Mouse (Mus musculus): ENCODE data around the gene Slc34a2. TPM values are rescaled to one million over a fixed set of nuclear protein-coding genes. Genes with fewer than 3 reads are reported as not detected.

Gene Slc34a2
- polyA plus RNA-seq, 1 experiment from 2014 or later: not detected

- Histone ChIP-seq H3K4me2 (ENCODE audit: low read length) (no peak overlapping the region), H3K4me3 (replicated peaks; ENCODE audit: low read length) (no peak overlapping the region), H3K9ac (replicated peaks; ENCODE audit: low read depth, low read length) (no peak overlapping the region), H3K27ac (ENCODE audit: low read length) (no peak overlapping the region), H3K4me1 (replicated peaks; ENCODE audit: control insufficient read depth, insufficient read depth, low read length) (no peaks in the 10 kb centered on the region), H3K36me3 (ENCODE audit: control insufficient read depth, insufficient read depth) (no peaks in the 10 kb centered on the region), H3K9me3 (ENCODE audit: control insufficient read depth, low read length) (no peaks in the 10 kb centered on the region), H3K27me3 (replicated peaks; ENCODE audit: control insufficient read depth, insufficient read depth, low read length) (no peaks in the 10 kb centered on the region)
- ATAC-seq: no peak
- 87% methylated on average over 13 of the region's 13 CpGs for WGBS
Measured at GRCm38 (mm10) chr5:53104177-53104855, 66.4 kb downstream of the Slc34a2 start.

DNA sequence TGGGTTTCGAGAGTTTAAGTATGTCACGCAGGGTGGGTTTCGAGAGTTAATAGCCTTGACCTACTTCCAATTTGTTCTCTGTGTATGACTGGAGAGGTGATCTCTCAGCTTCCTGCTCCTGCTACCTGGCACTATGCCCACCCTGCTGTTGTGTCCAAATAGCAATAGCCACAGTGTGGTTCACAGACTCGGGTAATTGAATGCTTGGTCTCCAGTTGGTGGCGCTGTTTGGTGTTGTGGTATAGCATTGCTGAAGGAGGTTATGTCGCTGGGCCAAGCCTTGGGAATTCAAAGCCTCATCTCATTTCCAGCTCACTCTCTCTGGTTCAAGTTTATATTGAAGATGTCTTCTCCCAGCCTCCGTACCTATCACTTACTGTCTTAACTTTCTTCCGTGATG is 67.8 kb downstream of the Slc34a2 start:
- H3K27me3 ChIP-seq (replicated peaks; ENCODE audit: control insufficient read depth, insufficient read depth, low read length): no peaks in the 10 kb centered on the region
- H3K4me2 ChIP-seq (ENCODE audit: low read length): no peak overlapping the region
- H3K9me3 ChIP-seq (ENCODE audit: control insufficient read depth, low read length): no peaks in the 10 kb centered on the region
- 66% methylated on average over 8 of the region's 8 CpGs for WGBS
- no peak for ATAC-seq
- no peak overlapping the region for H3K9ac ChIP-seq (replicated peaks; ENCODE audit: low read depth, low read length)
- H3K4me1 ChIP-seq (replicated peaks; ENCODE audit: control insufficient read depth, insufficient read depth, low read length): peaks cover 6% of the 10 kb centered on the region
- H3K36me3 ChIP-seq (ENCODE audit: control insufficient read depth, insufficient read depth): no peaks in the 10 kb centered on the region
- no peak overlapping the region for H3K4me3 ChIP-seq (replicated peaks; ENCODE audit: low read length)
- H3K27ac ChIP-seq (ENCODE audit: low read length): no peak overlapping the region

DNA sequence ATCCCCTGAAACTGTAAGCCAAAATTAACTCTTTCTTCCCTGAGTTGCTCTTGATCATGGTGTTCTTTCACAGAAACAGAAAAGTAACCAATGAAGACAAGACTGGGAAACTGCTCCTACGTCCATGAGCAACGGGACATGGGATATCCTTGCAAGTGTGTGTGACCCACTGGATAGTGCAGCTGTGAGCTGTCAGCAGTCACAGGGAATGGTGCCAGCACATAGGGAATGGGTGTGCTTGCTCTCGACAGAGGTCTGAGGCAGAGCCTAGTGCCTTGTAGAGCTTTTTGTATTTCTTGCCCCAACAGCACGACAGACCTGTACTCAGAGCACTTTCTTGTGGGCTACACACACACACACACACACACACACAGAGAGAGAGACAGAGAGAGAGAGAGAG is 68.2 kb downstream of the Slc34a2 start:
- H3K4me2 ChIP-seq (ENCODE audit: low read length): no peak overlapping the region
- H3K4me1 ChIP-seq (replicated peaks; ENCODE audit: control insufficient read depth, insufficient read depth, low read length): peaks cover 10% of the 10 kb centered on the region
- no peaks in the 10 kb centered on the region for H3K27me3 ChIP-seq (replicated peaks; ENCODE audit: control insufficient read depth, insufficient read depth, low read length)
- ATAC-seq: no peak
- H3K36me3 ChIP-seq (ENCODE audit: control insufficient read depth, insufficient read depth): no peaks in the 10 kb centered on the region
- no peak overlapping the region for H3K27ac ChIP-seq (ENCODE audit: low read length)
- 82% methylated on average over 4 of the region's 4 CpGs for WGBS
- H3K9me3 ChIP-seq (ENCODE audit: control insufficient read depth, low read length): no peaks in the 10 kb centered on the region
- H3K4me3 ChIP-seq (replicated peaks; ENCODE audit: low read length): no peak overlapping the region
- H3K9ac ChIP-seq (replicated peaks; ENCODE audit: low read depth, low read length): no peak overlapping the region

DNA sequence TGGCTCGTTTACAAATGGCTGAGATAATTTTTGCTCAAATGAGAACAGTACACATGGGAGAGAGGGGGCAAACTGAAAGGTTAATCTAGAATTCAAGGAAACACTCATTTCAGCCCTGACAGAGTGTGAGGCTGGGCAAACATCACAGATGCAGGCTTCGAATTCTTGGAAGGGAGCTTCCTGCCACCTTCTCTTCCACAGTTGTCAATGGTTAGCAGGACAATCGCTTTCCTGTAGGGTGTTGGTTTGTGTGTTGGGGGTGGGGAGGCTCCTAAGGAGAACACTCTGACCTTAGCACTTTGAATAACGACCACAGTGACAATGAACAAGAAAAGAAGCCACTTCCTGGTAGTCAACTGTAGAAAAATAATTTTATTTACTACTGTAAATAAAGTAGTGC is 68.8 kb downstream of the Slc34a2 start:
- Histone ChIP-seq H3K4me3 (replicated peaks; ENCODE audit: low read length) (no peak overlapping the region), H3K27me3 (replicated peaks; ENCODE audit: control insufficient read depth, insufficient read depth, low read length) (no peaks in the 10 kb centered on the region), H3K9ac (replicated peaks; ENCODE audit: low read depth, low read length) (no peak overlapping the region), H3K4me2 (ENCODE audit: low read length) (no peak overlapping the region), H3K36me3 (ENCODE audit: control insufficient read depth, insufficient read depth) (no peaks in the 10 kb centered on the region), H3K9me3 (ENCODE audit: control insufficient read depth, low read length) (no peaks in the 10 kb centered on the region), H3K27ac (ENCODE audit: low read length) (no peak overlapping the region), H3K4me1 (replicated peaks; ENCODE audit: control insufficient read depth, insufficient read depth, low read length) (peaks cover 12% of the 10 kb centered on the region)
- WGBS: 64% methylated on average over 4 of the region's 4 CpGs
- ATAC-seq: no peak

- Histone ChIP-seq H3K36me3 (ENCODE audit: control insufficient read depth, insufficient read depth) (peaks cover under 1% of the 10 kb centered on the region; the same call in 1 of the 2 replicates), H3K9me3 (ENCODE audit: control insufficient read depth, low read length) (peaks cover 2% of the 10 kb centered on the region), H3K27ac (ENCODE audit: low read length) (no peak overlapping the region), H3K27me3 (replicated peaks; ENCODE audit: control insufficient read depth, insufficient read depth, low read length) (no peaks in the 10 kb centered on the region), H3K4me2 (ENCODE audit: low read length) (no peak overlapping the region), H3K9ac (replicated peaks; ENCODE audit: low read depth, low read length) (no peak overlapping the region), H3K4me1 (replicated peaks; ENCODE audit: control insufficient read depth, insufficient read depth, low read length) (peaks cover 12% of the 10 kb centered on the region), H3K4me3 (replicated peaks; ENCODE audit: low read length) (no peak overlapping the region)
- no peak for ATAC-seq
- 84% methylated on average over 9 of the region's 9 CpGs for WGBS
Measured at GRCm38 (mm10) chr5:53108026-53108425, 70.1 kb downstream of the Slc34a2 start.

GRCm38 (mm10) chr5:53108668-53109067 is 70.8 kb downstream of the Slc34a2 start:
- Histone ChIP-seq H3K27me3 (replicated peaks; ENCODE audit: control insufficient read depth, insufficient read depth, low read length) (no peaks in the 10 kb centered on the region), H3K36me3 (ENCODE audit: control insufficient read depth, insufficient read depth) (peaks cover 4% of the 10 kb centered on the region; the same call in 1 of the 2 replicates), H3K4me1 (replicated peaks; ENCODE audit: control insufficient read depth, insufficient read depth, low read length) (peaks cover 12% of the 10 kb centered on the region), H3K27ac (ENCODE audit: low read length) (no peak overlapping the region), H3K4me2 (ENCODE audit: low read length) (no peak overlapping the region), H3K9me3 (ENCODE audit: control insufficient read depth, low read length) (peaks cover 5% of the 10 kb centered on the region), H3K9ac (replicated peaks; ENCODE audit: low read depth, low read length) (no peak overlapping the region), H3K4me3 (replicated peaks; ENCODE audit: low read length) (no peak overlapping the region)
- ATAC-seq: no peak
- 81% methylated on average over 1 of the region's 1 CpGs for WGBS

DNA sequence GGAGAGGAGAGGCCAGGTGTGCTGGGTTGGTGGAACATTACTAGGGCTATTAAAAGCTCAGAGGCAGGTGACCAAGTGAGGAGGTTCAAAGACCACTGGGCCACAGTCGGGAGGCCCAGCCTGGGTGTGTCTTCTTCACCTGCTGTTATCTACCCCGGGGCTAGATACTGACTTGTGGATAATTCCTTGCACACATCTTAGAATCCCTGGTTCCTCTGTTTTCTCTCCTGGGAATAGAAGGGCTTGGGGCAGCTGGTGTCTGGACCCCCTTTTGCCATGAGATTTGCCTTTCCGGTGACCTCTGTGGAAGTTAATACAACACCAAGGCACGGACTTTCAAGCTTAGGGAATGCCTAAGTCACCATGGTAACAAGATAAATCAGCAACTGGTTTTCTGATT is 72.3 kb downstream of the Slc34a2 start:
- ATAC-seq: no peak
- no peak overlapping the region for H3K9ac ChIP-seq (replicated peaks; ENCODE audit: low read depth, low read length)
- WGBS: 60% methylated on average over 4 of the region's 4 CpGs
- H3K36me3 ChIP-seq (ENCODE audit: control insufficient read depth, insufficient read depth): peaks cover 4% of the 10 kb centered on the region; the same call in 1 of the 2 replicates
- peaks cover 5% of the 10 kb centered on the region for H3K9me3 ChIP-seq (ENCODE audit: control insufficient read depth, low read length)
- H3K4me1 ChIP-seq (replicated peaks; ENCODE audit: control insufficient read depth, insufficient read depth, low read length): peaks cover 14% of the 10 kb centered on the region
- H3K27me3 ChIP-seq (replicated peaks; ENCODE audit: control insufficient read depth, insufficient read depth, low read length): no peaks in the 10 kb centered on the region
- no peak overlapping the region for H3K27ac ChIP-seq (ENCODE audit: low read length)
- no peak overlapping the region for H3K4me3 ChIP-seq (replicated peaks; ENCODE audit: low read length)
- no peak overlapping the region for H3K4me2 ChIP-seq (ENCODE audit: low read length)

GRCm38 (mm10) chr5:53111036-53111435 is 73.2 kb downstream of the Slc34a2 start:
- no peak for ATAC-seq
- peaks cover 5% of the 10 kb centered on the region for H3K9me3 ChIP-seq (ENCODE audit: control insufficient read depth, low read length)
- H3K27ac ChIP-seq (ENCODE audit: low read length): no peak overlapping the region
- H3K27me3 ChIP-seq (replicated peaks; ENCODE audit: control insufficient read depth, insufficient read depth, low read length): no peaks in the 10 kb centered on the region
- H3K4me3 ChIP-seq (replicated peaks; ENCODE audit: low read length): no peak overlapping the region
- 25% methylated on average over 5 of the region's 5 CpGs for WGBS
- H3K4me1 ChIP-seq (replicated peaks; ENCODE audit: control insufficient read depth, insufficient read depth, low read length): peaks cover 14% of the 10 kb centered on the region
- H3K4me2 ChIP-seq (ENCODE audit: low read length): no peak overlapping the region
- H3K9ac ChIP-seq (replicated peaks; ENCODE audit: low read depth, low read length): no peak overlapping the region
- H3K36me3 ChIP-seq (ENCODE audit: control insufficient read depth, insufficient read depth): peaks cover 4% of the 10 kb centered on the region; the same call in 1 of the 2 replicates

- Histone ChIP-seq H3K9ac (replicated peaks; ENCODE audit: low read depth, low read length) (no peak overlapping the region), H3K4me1 (replicated peaks; ENCODE audit: control insufficient read depth, insufficient read depth, low read length) (peaks cover 14% of the 10 kb centered on the region), H3K9me3 (ENCODE audit: control insufficient read depth, low read length) (peaks cover 5% of the 10 kb centered on the region), H3K4me3 (replicated peaks; ENCODE audit: low read length) (no peak overlapping the region), H3K4me2 (ENCODE audit: low read length) (no peak overlapping the region), H3K36me3 (ENCODE audit: control insufficient read depth, insufficient read depth) (peaks cover 4% of the 10 kb centered on the region; the same call in 1 of the 2 replicates), H3K27me3 (replicated peaks; ENCODE audit: control insufficient read depth, insufficient read depth, low read length) (no peaks in the 10 kb centered on the region), H3K27ac (ENCODE audit: low read length) (no peak overlapping the region)
- no peak for ATAC-seq
- 95% methylated on average over 5 of the region's 5 CpGs for WGBS
Measured at GRCm38 (mm10) chr5:53112942-53113341, 75.1 kb downstream of the Slc34a2 start.
